In the genomic region with DNA sequence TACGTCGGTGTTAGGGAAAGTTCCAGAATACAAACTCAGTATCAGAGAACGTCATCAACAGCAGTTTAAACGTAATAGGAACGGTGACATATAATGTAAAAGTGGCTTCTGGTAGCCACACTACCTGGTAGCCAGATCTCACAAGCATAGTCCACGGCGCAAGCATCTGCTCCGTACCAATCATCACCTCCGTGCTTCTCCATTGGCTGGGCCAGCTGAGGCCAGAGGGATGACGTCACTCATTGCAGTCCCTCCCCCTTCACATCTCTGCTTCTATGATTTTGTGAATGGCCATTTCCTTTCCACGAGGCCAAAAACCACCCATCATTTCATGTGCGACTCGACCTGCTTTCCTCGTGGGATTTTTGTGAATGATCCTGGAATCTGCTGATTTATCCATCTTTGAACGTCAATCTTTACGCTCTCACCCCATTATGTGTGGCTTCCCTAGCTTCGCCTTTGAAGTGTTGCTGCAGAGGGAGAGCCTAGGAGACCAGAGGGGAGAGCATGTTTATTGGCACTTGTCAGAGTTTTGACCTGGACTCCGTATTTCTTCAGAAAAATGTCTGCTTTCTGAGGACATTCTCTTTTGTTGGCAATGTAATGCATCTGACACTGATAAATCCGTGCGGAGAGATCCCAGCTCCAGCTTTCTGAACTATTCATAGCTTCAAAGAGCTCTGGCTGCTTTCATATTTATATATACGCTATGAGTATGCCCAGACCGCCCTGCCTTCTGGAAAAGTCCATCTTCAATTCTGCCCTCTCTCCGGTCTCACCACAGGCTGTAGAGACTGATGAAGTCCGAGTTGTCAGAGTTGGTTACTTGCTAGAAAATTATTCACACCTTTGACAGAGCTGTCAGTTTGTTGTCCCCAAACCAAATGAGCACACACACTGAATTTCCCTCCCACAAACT, we compare ENCODE assay signal across 15 mouse cellular contexts.
"Had no signal": no experiment of that assay in that cellular context is flagged by ENCODE, and none has a peak within 500 bp of the region (broad histone marks: within the 10 kb centered on the region; RNA-seq: fewer than 3 reads in every experiment).

No protein-coding gene starts in this region.

- H3K4me1 ChIP-seq: liver, embryonic 12.5 days; midbrain, embryonic 10.5 days; neural tube, embryonic 15.5 days had no signal

- H3K27ac ChIP-seq: kidney, postnatal 0 days; limb, embryonic 15.5 days; liver, embryonic 12.5 days; midbrain, embryonic 10.5 days; neural tube, embryonic 15.5 days had no signal

- H3K4me2 ChIP-seq: limb, embryonic 15.5 days; liver, embryonic 12.5 days; neural tube, embryonic 15.5 days had no signal

- H3K9ac ChIP-seq: limb, embryonic 15.5 days; liver, embryonic 12.5 days; neural tube, embryonic 15.5 days had no signal

- H3K9me3 ChIP-seq: limb, embryonic 15.5 days; liver, embryonic 12.5 days; midbrain, embryonic 10.5 days; neural tube, embryonic 15.5 days had no signal

- H3K36me3 ChIP-seq: limb, embryonic 15.5 days; liver, embryonic 12.5 days; midbrain, embryonic 10.5 days; neural tube, embryonic 15.5 days had no signal

- H3K27me3 ChIP-seq: limb, embryonic 15.5 days; liver, embryonic 12.5 days; neural tube, embryonic 15.5 days had no signal

- DNase-seq: kidney, adult 11 months; kidney, adult 9 months; kidney, postnatal 36 days; layer of hippocampus, adult 9-11 months; layer of hippocampus, postnatal 36 days; lung, postnatal 36 days; midbrain, embryonic 14.5 days; right cerebral cortex, adult 18-20 months; thymus, postnatal 36 days had no signal

- H3K4me3 ChIP-seq: limb, embryonic 15.5 days; liver, embryonic 12.5 days; midbrain, embryonic 10.5 days; myocyte; neural tube, embryonic 15.5 days had no signal

- ATAC-seq: liver, embryonic 12.5 days had no signal
